Mouse (Mus musculus) hindbrain, postnatal 0 days (tissue): ENCODE data around the gene Slc50a1. TPM values are rescaled to one million over a fixed set of nuclear protein-coding genes. Genes with fewer than 3 reads are reported as not detected.
A peak's percentile ranks its signal among the peaks of the same experiment; 100 is the strongest.

Experiments used
- ATAC-seq: fragments of 200-750 bp; cut with Nextera tagmentation; 2 replicates; pipeline ENCODE4 v1.8.0; 2017; ENCODE audit warnings: mild to moderate bottlenecking, moderate TSS enrichment, moderate library complexity
- DNase-seq: peaks from one replicate; pipeline ENCODE4 v3.0.0-alpha.2; 2015; ENCODE audit warnings: low spot score
- H3K27ac ChIP-seq: fragments of 300-500 bp; sonication (generic); 2 replicates; pipeline ENCODE4 v1.5.1; 2014; ENCODE audit warnings: mild to moderate bottlenecking
- H3K27me3 ChIP-seq: fragments of 300-500 bp; sonication (generic); 2 replicates; pipeline ENCODE4 v1.6.1; 2014; ENCODE audit warnings: low read length, mixed read lengths; ENCODE audit not compliant: insufficient read depth
- H3K36me3 ChIP-seq: fragments of 300-500 bp; sonication (generic); 2 replicates; pipeline ENCODE4 v1.6.1; 2014; ENCODE audit warnings: low read length, mixed read lengths; ENCODE audit not compliant: insufficient read depth
- H3K4me1 ChIP-seq: fragments of 300-500 bp; sonication (generic); 2 replicates; pipeline ENCODE4 v1.6.1; 2014; ENCODE audit warnings: antibody characterized with exemption, low read length, mixed read lengths; ENCODE audit not compliant: insufficient read depth
- H3K4me2 ChIP-seq: fragments of 300-500 bp; sonication (generic); 2 replicates; pipeline ENCODE4 v1.6.1; 2014; ENCODE audit warnings: low read depth, mild to moderate bottlenecking, low read length, moderate library complexity, mixed read lengths
- H3K4me3 ChIP-seq: fragments of 300-500 bp; sonication (generic); 2 replicates; pipeline ENCODE4 v1.5.1; 2014; ENCODE audit warnings: low read length
- H3K9ac ChIP-seq: fragments of 300-500 bp; sonication (generic); replicated peaks from 2 replicates; pipeline ENCODE4 v1.6.1; 2014; ENCODE audit warnings: mild to moderate bottlenecking, low read length, moderate library complexity, mixed read lengths
- H3K9me3 ChIP-seq: fragments of 300-500 bp; sonication (generic); 2 replicates; pipeline ENCODE4 v1.6.1; 2016; ENCODE audit warnings: low read length, mixed read lengths
- CTCF ChIP-seq: IDR thresholded peaks from 2 replicates; pipeline ENCODE4 v1.5.1; 2016; ENCODE audit warnings: antibody characterized with exemption, control low read depth, low read depth
- WGBS: fragments of 180-500 bp; shearing (Covaris S2); extraction: QIAGEN DNeasy Blood & Tissue Kit; methylation state at CpG from one replicate; pipeline ENCODE4 v1.1.7; 2014; 5-methylcytosine and 5-hydroxymethylcytosine counted together
- polyA plus RNA-seq: library from polyadenylated mRNA; unstranded; fragments of >200 nt; fragmentation: Nextera tagmentation; extraction: Ambion mirVana; gene quantifications from 2 replicates; pipeline ENCODE4 v1.2.1, GENCODE M21; 2015
- total RNA-seq: library from RNA; depleted of rRNA; stranded (reverse); fragments of >200 nt; gene quantifications from 2 replicates; pipeline ENCODE4 v1.2.3, GENCODE M21; 2014

Gene Slc50a1
- total and polyA plus RNA-seq, 2 experiments from 2014 or later: 30.1 to 47.2 TPM

- 93% methylated on average over 5 of the region's 5 CpGs for WGBS
- no peak for ATAC-seq
- no peaks in the 10 kb centered on the region for H3K27me3 ChIP-seq
Measured at GRCm38 (mm10) chr3:89254994-89255393, 15.4 kb downstream of the Slc50a1 start.

GRCm38 (mm10) chr3:89251365-89251895, 18.9 kb downstream of the Slc50a1 start:
- no peaks in the 10 kb centered on the region for H3K9me3 ChIP-seq
- H3K36me3 ChIP-seq: no peaks in the 10 kb centered on the region
- no peak for TF ChIP-seq CTCF
- H3K4me2 ChIP-seq: peak overlapping the region; percentile 25
- no peaks in the 10 kb centered on the region for H3K27me3 ChIP-seq
- ATAC-seq: peak; percentile 37; the same call in 1 of the 2 replicates
- H3K4me3 ChIP-seq: no peak overlapping the region
- DNase-seq: no peak
- peaks cover 13% of the 10 kb centered on the region; the same call in 1 of the 2 replicates for H3K4me1 ChIP-seq
- 8% methylated on average over 17 of the region's 17 CpGs for WGBS
- no peak overlapping the region for H3K27ac ChIP-seq
- H3K9ac ChIP-seq: no peak overlapping the region

More at GRCm38 (mm10) chr3:89254994-89255393, 15.4 kb downstream of the Slc50a1 start:
- no peaks in the 10 kb centered on the region for H3K9me3 ChIP-seq
- 0 out of 2 replicates have a peak, but pooled peaks cover 7% of the 10 kb centered on the region for H3K4me1 ChIP-seq
- H3K9ac ChIP-seq: no peak overlapping the region
- H3K4me2 ChIP-seq: no peak overlapping the region
- no peak for DNase-seq
- no peak overlapping the region for H3K4me3 ChIP-seq
- H3K27ac ChIP-seq: no peak overlapping the region
- H3K36me3 ChIP-seq: no peaks in the 10 kb centered on the region
- TF ChIP-seq CTCF: no peak

GRCm38 (mm10) chr3:89250435-89251040, 19.8 kb downstream of the Slc50a1 start:
- no peak for ATAC-seq
- Histone ChIP-seq H3K27me3 (no peaks in the 10 kb centered on the region), H3K4me2 (no peak overlapping the region), H3K9me3 (no peaks in the 10 kb centered on the region), H3K36me3 (no peaks in the 10 kb centered on the region), H3K27ac (peak overlapping the region; percentile 27; the same call in 1 of the 2 replicates), H3K9ac (no peak overlapping the region), H3K4me1 (peaks cover 13% of the 10 kb centered on the region; the same call in 1 of the 2 replicates), H3K4me3 (no peak overlapping the region)
- DNase-seq: peak; percentile 71
- peak; percentile 77 for TF ChIP-seq CTCF
- WGBS: 21% methylated on average over 7 of the region's 7 CpGs

DNA sequence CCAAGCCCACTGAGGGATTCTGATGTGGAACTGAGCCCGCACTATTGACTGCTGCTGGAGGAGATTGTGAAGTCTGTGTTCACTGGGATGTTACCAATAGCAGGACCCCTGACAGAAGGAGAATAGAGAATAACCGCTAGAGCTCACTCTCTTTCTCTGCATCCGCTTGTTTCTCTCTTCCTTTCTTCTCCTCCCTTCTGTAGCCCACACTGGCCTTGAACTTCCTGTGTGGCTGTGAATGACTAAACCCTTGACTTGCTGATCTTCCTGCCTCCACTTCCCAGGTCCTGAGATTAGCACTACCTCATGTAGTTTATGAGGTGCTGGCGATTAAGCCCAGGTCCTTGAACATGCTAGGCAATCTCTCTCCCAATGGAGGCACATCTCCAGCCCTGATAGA, 22.9 kb downstream of the Slc50a1 start:
- no peak overlapping the region for H3K4me3 ChIP-seq
- 0 out of 2 replicates have a peak, but pooled peaks cover 1% of the 10 kb centered on the region for H3K36me3 ChIP-seq
- H3K27me3 ChIP-seq: no peaks in the 10 kb centered on the region
- H3K9ac ChIP-seq: peak overlapping the region; percentile 77; the same call in 1 of the 2 replicates
- TF ChIP-seq CTCF: no peak
- no peaks in the 10 kb centered on the region for H3K9me3 ChIP-seq
- H3K27ac ChIP-seq: no peak overlapping the region
- ATAC-seq: no peak
- H3K4me2 ChIP-seq: peak overlapping the region; percentile 90
- DNase-seq: no peak
- peaks cover 25% of the 10 kb centered on the region for H3K4me1 ChIP-seq
- 91% methylated on average over 4 of the region's 4 CpGs for WGBS

GRCm38 (mm10) chr3:89246261-89247100, 23.9 kb downstream of the Slc50a1 start, which contains the start of gene Trim46:
TSS of gene Trim46 (minus strand) at chr3:89246309.
- DNase-seq (peak; percentile 96), ATAC-seq (peak; percentile 77)
- WGBS: under 1% methylated on average over 34 of the region's 42 CpGs
- Histone ChIP-seq H3K4me1 (peaks cover 25% of the 10 kb centered on the region), H3K27ac (peak within 1 kb of the TSS; percentile 89), H3K36me3 (peaks cover 9% of the 10 kb centered on the region; the same call in 1 of the 2 replicates), H3K9ac (peak within 1 kb of the TSS; percentile 77), H3K4me2 (peak within 1 kb of the TSS; percentile 90), H3K27me3 (no peaks in the 10 kb centered on the region), H3K9me3 (no peaks in the 10 kb centered on the region), H3K4me3 (peak within 1 kb of the TSS; percentile 68)
- peak; percentile 99 for TF ChIP-seq CTCF

DNA sequence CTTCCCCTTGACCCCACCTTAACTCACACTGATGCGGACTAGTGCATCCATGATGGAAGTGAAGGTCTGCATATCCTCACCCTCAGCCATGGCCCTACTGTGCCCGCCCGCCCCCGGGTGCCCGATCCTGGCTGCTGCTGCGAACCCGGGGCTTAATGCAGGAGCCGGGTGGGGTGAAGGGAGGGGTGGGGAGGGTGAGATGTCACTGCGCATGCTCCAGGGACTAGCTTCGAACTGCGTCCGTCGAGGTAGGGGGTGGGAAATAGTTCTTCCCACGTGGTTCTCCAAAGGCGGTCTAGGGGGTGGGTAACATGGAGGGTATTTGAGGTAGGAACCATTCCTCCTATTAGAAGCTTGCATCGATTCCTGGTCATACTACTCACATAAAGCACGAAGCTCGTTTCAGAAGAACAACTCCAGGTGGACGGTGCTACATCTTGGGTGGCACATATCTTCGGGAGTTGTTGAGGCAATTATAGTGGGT, 24.6 kb downstream of the Slc50a1 start, which contains the start of gene Krtcap2:
Krtcap2 (plus strand) TSS at position 279 of the 484 bp plus-strand sequence.
- Histone ChIP-seq H3K36me3 (peaks cover 14% of the 10 kb centered on the region; the same call in 1 of the 2 replicates), H3K4me2 (peak within 1 kb of the TSS; percentile 90), H3K9me3 (no peaks in the 10 kb centered on the region), H3K27me3 (no peaks in the 10 kb centered on the region), H3K27ac (peak within 1 kb of the TSS; percentile 89), H3K4me3 (peak within 1 kb of the TSS; percentile 68), H3K4me1 (peaks cover 18% of the 10 kb centered on the region), H3K9ac (peak within 1 kb of the TSS; percentile 77)
- ATAC-seq (peak; percentile 72), DNase-seq (peak; percentile 93)
- TF ChIP-seq CTCF: no peak
- WGBS: 2% methylated on average over 20 of the region's 20 CpGs
